Mouse (Mus musculus) CH12.LX (cell line): ENCODE measurements around the gene Tmem50a.

Experiments used
- BHLHE40 ChIP-seq: IDR thresholded peaks from 2 replicates; pipeline ENCODE4 v1.6.1; 2011; ENCODE audit warnings: mild to moderate bottlenecking, low read depth, low read length, improper control_type of control experiment
- CTCF ChIP-seq, 2 experiments: IDR thresholded peaks in 1 of 2; conservative IDR thresholded peaks in 1 of 2; 2 replicates each; pipeline ENCODE4 v1.5.1; 2011 to 2012; ENCODE audit warnings: low read depth in 2 of 2, low read length in 2 of 2, improper control_type of control experiment in 1 of 2, inconsistent platforms in 1 of 2, mild to moderate bottlenecking in 1 of 2, moderate library complexity in 1 of 2
- EP300 ChIP-seq: IDR thresholded peaks from 2 replicates; pipeline ENCODE4 v1.6.1; 2011; ENCODE audit warnings: low read length, improper control_type of control experiment
- GABPA ChIP-seq: IDR thresholded peaks from 2 replicates; pipeline ENCODE4 v1.6.1; 2012; ENCODE audit warnings: low read depth, low read length, improper control_type of control experiment, inconsistent platforms; ENCODE audit not compliant: insufficient replicate concordance
- MAX ChIP-seq: IDR thresholded peaks from 2 replicates; pipeline ENCODE4 v1.6.1; 2011; ENCODE audit warnings: low read length, improper control_type of control experiment
- MAZ ChIP-seq: IDR thresholded peaks from 2 replicates; pipeline ENCODE4 v1.6.1; 2012; ENCODE audit warnings: low read depth, mild to moderate bottlenecking, inconsistent platforms, low read length, improper control_type of control experiment, moderate library complexity
- UBTF ChIP-seq: IDR thresholded peaks from 2 replicates; pipeline ENCODE4 v1.6.1; 2012; ENCODE audit warnings: low read depth, mild to moderate bottlenecking, inconsistent platforms, low read length, improper control_type of control experiment, moderate library complexity
- ZC3H11A ChIP-seq: IDR thresholded peaks from 2 replicates; pipeline ENCODE4 v1.6.1; 2012; ENCODE audit warnings: low read depth, mild to moderate bottlenecking, inconsistent platforms, low read length, improper control_type of control experiment
- ZNF384 ChIP-seq: IDR thresholded peaks from 2 replicates; pipeline ENCODE4 v1.6.1; 2012; ENCODE audit warnings: low read depth, low read length, improper control_type of control experiment, inconsistent platforms

DNA sequence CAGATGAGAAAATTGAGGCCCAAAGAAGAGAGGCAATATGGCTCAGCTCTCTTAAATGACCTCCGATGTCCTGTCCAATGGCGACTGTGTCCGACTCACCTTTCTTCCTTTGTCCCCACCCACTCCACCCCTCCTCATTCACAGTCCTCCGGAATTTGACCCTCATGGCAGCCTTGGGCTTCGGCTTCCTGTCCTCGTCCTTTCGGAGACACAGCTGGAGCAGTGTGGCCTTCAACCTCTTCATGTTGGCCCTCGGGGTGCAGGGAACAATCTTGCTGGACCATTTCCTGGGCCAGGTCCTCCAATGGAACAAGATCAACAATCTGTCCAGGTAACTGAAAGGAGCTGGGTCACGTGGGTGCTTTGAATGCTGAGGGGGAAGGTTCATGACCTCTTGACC is 38.7 kb downstream of the Tmem50a start:
- TF ChIP-seq CTCF (conservative IDR thresholded peaks at IDR 0.05 in 1 of 2, IDR thresholded peaks at IDR 0.05 in 1 of 2; ENCODE audit: low read depth in 2 of 2, low read length in 2 of 2) (no peak), ZNF384 (no peak), EP300 (no peak), BHLHE40 (no peak), MAX (no peak), MAZ (no peak), UBTF (no peak), GABPA (no peak), ZC3H11A (no peak)
